Mouse (Mus musculus): ENCODE results near the gene Sdhaf2.
"Not testable (repeated sequence)": the region's sequence is repeated elsewhere in the genome, so short reads cannot be mapped to it uniquely, and the experiment has no call there.

The Sdhaf2 gene

GRCm38 (mm10) chr19:10525910-10526309 is at the start of gene Sdhaf2:
Sdhaf2 (minus strand) TSS chr19:10526142.
- peak; percentile 21 to 34 for DNase-seq

GRCm38 (mm10) chr19:10569627-10570026 is 43.7 kb upstream of the Sdhaf2 start:
- DNase-seq = no peak

GRCm38 (mm10) chr19:10565217-10565616 is 39.3 kb upstream of the Sdhaf2 start:
- no peak for DNase-seq

- no peak for DNase-seq
Observed at GRCm38 (mm10) chr19:10564278-10564677, 38.3 kb upstream of the Sdhaf2 start.

GRCm38 (mm10) chr19:10562351-10562750 is 36.4 kb upstream of the Sdhaf2 start:
- DNase-seq = no peak

GRCm38 (mm10) chr19:10561558-10562314 is 35.8 kb upstream of the Sdhaf2 start:
- peak in 1 of 2 experiments; percentile 12 for DNase-seq

- peak in 1 of 2 experiments; percentile 12 for DNase-seq
Observed at GRCm38 (mm10) chr19:10560108-10560507, 34.2 kb upstream of the Sdhaf2 start.

- not testable (repeated sequence) for DNase-seq
Observed at GRCm38 (mm10) chr19:10557837-10558375, 32.0 kb upstream of the Sdhaf2 start.

- DNase-seq = no peak
Observed at GRCm38 (mm10) chr19:10557430-10557829, 31.5 kb upstream of the Sdhaf2 start.

GRCm38 (mm10) chr19:10557001-10557400 is 31.1 kb upstream of the Sdhaf2 start:
- DNase-seq = no peak

- peak; percentile 86 to 92 for DNase-seq
Observed at GRCm38 (mm10) chr19:10555624-10556510, 29.9 kb upstream of the Sdhaf2 start, which contains the start of gene Tmem216. Tmem216 (minus strand) TSS chr19:10556238.

GRCm38 (mm10) chr19:10539454-10539853 is 13.5 kb upstream of the Sdhaf2 start:
- DNase-seq = no peak

- DNase-seq = peak in 1 of 2 experiments; percentile 16
Observed at GRCm38 (mm10) chr19:10530082-10530481, 4.1 kb upstream of the Sdhaf2 start.

GRCm38 (mm10) chr19:10525106-10525901 is 638 bp downstream of the Sdhaf2 start, which contains the start of gene Cpsf7:
Cpsf7 (plus strand) TSS chr19:10525266.
- peak; percentile 95 for DNase-seq

GRCm38 (mm10) chr19:10524784-10525105 is 1.2 kb downstream of the Sdhaf2 start:
- no peak for DNase-seq

GRCm38 (mm10) chr19:10523483-10524080 is 2.4 kb downstream of the Sdhaf2 start:
- DNase-seq = no peak

- no peak for DNase-seq
Observed at GRCm38 (mm10) chr19:10521926-10522325, 4.0 kb downstream of the Sdhaf2 start.

GRCm38 (mm10) chr19:10520355-10520754 is 5.6 kb downstream of the Sdhaf2 start:
- DNase-seq = peak; percentile 10 to 18

- DNase-seq = peak; percentile 14 to 24
Observed at GRCm38 (mm10) chr19:10510759-10511330, 15.1 kb downstream of the Sdhaf2 start.

- peak; percentile 16 to 49 for DNase-seq
Observed at GRCm38 (mm10) chr19:10502571-10502970, 23.4 kb downstream of the Sdhaf2 start.

- no peak for DNase-seq
Observed at GRCm38 (mm10) chr19:10500581-10500980, 25.4 kb downstream of the Sdhaf2 start.
